Mouse (Mus musculus) mature B cell (primary cell): ENCODE measurements around the gene Atoh8.

Source experiments
- in situ Hi-C: fragments of 300-500 bp; cut with MboI; formaldehyde crosslinking; loops from 2 replicates; pipeline ENCODE4 v1.14.3; 2019

The Atoh8 gene

GRCm38 (mm10) chr6:72190577-72190976 lies 44.8 kb downstream of the Atoh8 start:
- in situ Hi-C loops = no loop called here

- in situ Hi-C loops = no loop called here
Observed at GRCm38 (mm10) chr6:72190120-72190519, 45.3 kb downstream of the Atoh8 start.

- in situ Hi-C loops = no loop called here
Observed at GRCm38 (mm10) chr6:72189061-72189863, 46.1 kb downstream of the Atoh8 start.

- in situ Hi-C loops = no loop called here
Observed at GRCm38 (mm10) chr6:72186809-72187208, 48.6 kb downstream of the Atoh8 start.

- in situ Hi-C loops = no loop called here
Observed at GRCm38 (mm10) chr6:72185893-72186490, 49.4 kb downstream of the Atoh8 start.

- in situ Hi-C loops = no loop called here
Observed at GRCm38 (mm10) chr6:72184576-72184975, 50.8 kb downstream of the Atoh8 start.

GRCm38 (mm10) chr6:72179562-72180502 lies 55.5 kb downstream of the Atoh8 start:
- in situ Hi-C loops = no loop called here

- in situ Hi-C loops = no loop called here
Observed at GRCm38 (mm10) chr6:72179006-72179405, 56.4 kb downstream of the Atoh8 start.

- in situ Hi-C loops = no loop called here
Observed at GRCm38 (mm10) chr6:72177417-72177816, 58.0 kb downstream of the Atoh8 start.

- in situ Hi-C loops = no loop called here
Observed at GRCm38 (mm10) chr6:72176004-72176403, 59.4 kb downstream of the Atoh8 start.

GRCm38 (mm10) chr6:72175419-72175818 lies 60.0 kb downstream of the Atoh8 start:
- in situ Hi-C loops = no loop called here

GRCm38 (mm10) chr6:72173350-72173749 lies 62.0 kb downstream of the Atoh8 start:
- in situ Hi-C loops = no loop called here

GRCm38 (mm10) chr6:72171391-72171790 lies 64.0 kb downstream of the Atoh8 start:
- in situ Hi-C loops = no loop called here

GRCm38 (mm10) chr6:72165907-72166306 lies 69.5 kb downstream of the Atoh8 start:
- in situ Hi-C loops = loop anchor here (5.0 to 10.0 kb wide), 2 partner anchors 249 to 301 kb away; no protein-coding TSS in a partner anchor

GRCm38 (mm10) chr6:72164321-72165275 lies 70.8 kb downstream of the Atoh8 start:
- in situ Hi-C loops = loop anchor here (5.0 to 10.0 kb wide), 2 partner anchors 247 to 300 kb away; no protein-coding TSS in a partner anchor

GRCm38 (mm10) chr6:72162155-72162890 lies 73.1 kb downstream of the Atoh8 start:
- in situ Hi-C loops = loop anchor here (10.0 kb wide), 1 partner anchor 298 kb away; no protein-coding TSS in a partner anchor

GRCm38 (mm10) chr6:72161751-72162150 lies 73.6 kb downstream of the Atoh8 start:
- in situ Hi-C loops = loop anchor here (10.0 kb wide), 1 partner anchor 297 kb away; no protein-coding TSS in a partner anchor

GRCm38 (mm10) chr6:72160991-72161390 lies 74.4 kb downstream of the Atoh8 start:
- in situ Hi-C loops = loop anchor here (10.0 kb wide), 1 partner anchor 296 kb away; no protein-coding TSS in a partner anchor

GRCm38 (mm10) chr6:72159861-72160395 lies 75.4 kb downstream of the Atoh8 start:
- in situ Hi-C loops = loop anchor here (10.0 kb wide), 1 partner anchor 295 kb away; no protein-coding TSS in a partner anchor
